Mouse (Mus musculus) megakaryocyte, embryonic 14.5 days (primary cell): Measurements from ENCODE around the gene Meiob.

Source experiments
- FLI1 ChIP-seq: IDR thresholded peaks from 2 replicates; pipeline ENCODE4 v1.6.1; 2012; ENCODE audit warnings: low read length, inconsistent platforms, mixed read lengths
- GATA1 ChIP-seq: IDR thresholded peaks from 3 replicates; pipeline ENCODE4 v1.6.1; 2012; ENCODE audit warnings: mixed read lengths, low read length, inconsistent platforms, borderline replicate concordance

DNA sequence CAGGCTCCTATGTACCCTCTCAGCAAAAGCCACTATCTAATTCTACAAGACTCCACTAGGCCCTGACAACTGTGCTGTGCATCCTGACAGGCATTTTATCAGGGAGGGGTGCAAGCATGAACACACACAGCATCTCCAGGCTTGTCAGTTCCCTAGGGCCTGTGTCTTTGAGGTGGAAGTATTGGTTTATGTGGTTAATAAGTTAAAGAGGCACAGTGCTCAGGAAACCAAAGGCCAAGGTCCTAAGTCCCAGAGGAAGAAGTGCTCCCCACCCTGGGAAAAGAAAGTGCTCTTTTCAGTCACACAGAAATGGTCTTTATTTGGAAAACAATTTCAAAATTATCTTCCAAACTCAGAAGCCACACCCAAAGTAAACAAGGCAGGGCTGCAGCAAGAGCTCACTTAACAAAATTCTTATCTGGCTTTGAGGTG is 44.5 kb downstream of the Meiob start:
- TF ChIP-seq GATA1 (no peak), FLI1 (no peak)
